Mouse (Mus musculus) heart, postnatal 0 days (tissue): ENCODE results near the gene Efnb2. TPM values are rescaled to one million over a fixed set of nuclear protein-coding genes. Genes with fewer than 3 reads are reported as not detected.

Experiments
- ATAC-seq: fragments of 200-750 bp; cut with Nextera tagmentation; 2 replicates; pipeline ENCODE4 v1.8.0; 2017; ENCODE audit warnings: low read depth, moderate number of reproducible peaks, moderate library complexity; ENCODE audit not compliant: insufficient read depth
- DNase-seq: peaks from one replicate; pipeline ENCODE4 v3.0.0-alpha.2; 2016; ENCODE audit warnings: low spot score
- H3K27ac ChIP-seq: fragments of 300-500 bp; sonication (generic); 2 replicates; pipeline ENCODE4 v1.5.1; 2014; ENCODE audit warnings: low read depth, mild to moderate bottlenecking
- H3K27me3 ChIP-seq: fragments of 300-500 bp; sonication (generic); 2 replicates; pipeline ENCODE4 v1.6.1; 2014; ENCODE audit warnings: low read length, mixed read lengths; ENCODE audit not compliant: control insufficient read depth, insufficient read depth
- H3K36me3 ChIP-seq: fragments of 300-500 bp; sonication (generic); replicated peaks from 2 replicates; pipeline ENCODE4 v1.6.1; 2014; ENCODE audit warnings: low read length, mixed read lengths; ENCODE audit not compliant: control insufficient read depth, insufficient read depth
- H3K4me1 ChIP-seq: fragments of 300-500 bp; sonication (generic); 2 replicates; pipeline ENCODE4 v1.6.1; 2014; ENCODE audit warnings: antibody characterized with exemption; ENCODE audit not compliant: control insufficient read depth, insufficient read depth
- H3K4me2 ChIP-seq: fragments of 300-500 bp; sonication (generic); 2 replicates; pipeline ENCODE4 v1.6.1; 2014; ENCODE audit warnings: low read depth, mild to moderate bottlenecking, low read length, moderate library complexity
- H3K4me3 ChIP-seq: fragments of 300-500 bp; sonication (generic); 2 replicates; pipeline ENCODE4 v1.5.1; 2014; ENCODE audit warnings: low read depth, low read length
- H3K9ac ChIP-seq: fragments of 300-500 bp; sonication (generic); replicated peaks from 2 replicates; pipeline ENCODE4 v1.6.1; 2014; ENCODE audit warnings: low read depth, low read length, mixed read lengths
- H3K9me3 ChIP-seq: fragments of 300-500 bp; sonication (generic); replicated peaks from 2 replicates; pipeline ENCODE4 v1.6.1; 2016; ENCODE audit warnings: low read length; ENCODE audit not compliant: control insufficient read depth
- CTCF ChIP-seq: IDR thresholded peaks from 2 replicates; pipeline ENCODE4 v1.5.1; 2016; ENCODE audit warnings: antibody characterized with exemption, control low read depth, low read depth
- EP300 ChIP-seq: IDR thresholded peaks from 2 replicates; pipeline ENCODE4 v1.6.1; 2016; ENCODE audit warnings: antibody characterized with exemption, low read depth
- WGBS: fragments of 180-500 bp; shearing (Covaris S2); extraction: QIAGEN DNeasy Blood & Tissue Kit; methylation state at CpG from one replicate; pipeline ENCODE4 v1.1.7; 2014; 5-methylcytosine and 5-hydroxymethylcytosine counted together
- microRNA-seq: library from miRNA; unstranded; fragments of <30 nt; microRNA quantifications from one replicate; pipeline ENCODE4, GENCODE M21; 2016
- polyA plus RNA-seq: library from polyadenylated mRNA; unstranded; fragments of >200 nt; fragmentation: Nextera tagmentation; extraction: Ambion mirVana; gene quantifications from 2 replicates; pipeline ENCODE4 v1.2.1, GENCODE M21; 2015
- total RNA-seq: library from RNA; depleted of rRNA; stranded (reverse); fragments of >200 nt; gene quantifications from 2 replicates; pipeline ENCODE4 v1.2.3, GENCODE M21; 2014; ENCODE audit warnings: low replicate concordance; rRNA removed

Gene Efnb2
- total and polyA plus RNA-seq, 2 experiments from 2014 or later = 6.2 to 13.8 TPM

DNA sequence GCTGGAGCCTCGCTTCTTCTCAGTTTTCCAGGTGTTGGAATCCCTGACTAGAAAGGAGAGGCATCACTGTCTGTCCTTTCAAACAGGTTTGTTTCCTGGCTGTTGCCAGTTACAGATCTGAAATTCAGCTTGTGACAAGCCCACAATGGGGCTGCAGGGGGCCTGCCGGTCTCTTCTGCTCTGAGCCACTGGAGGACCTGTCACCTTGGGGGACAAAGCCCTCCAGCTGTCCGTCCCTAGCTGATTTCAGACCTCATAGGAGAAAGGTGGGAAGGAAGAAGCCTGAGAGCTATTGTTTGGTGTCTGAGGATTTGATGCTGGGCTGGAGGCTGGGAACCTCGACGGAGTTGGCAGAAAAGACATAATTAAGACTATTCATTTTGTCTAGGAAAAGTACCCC lies 88.8 kb downstream of the Efnb2 start:
- H3K4me1 ChIP-seq = no peaks in the 10 kb centered on the region
- H3K27me3 ChIP-seq = no peaks in the 10 kb centered on the region
- no peak overlapping the region for H3K4me2 ChIP-seq
- TF ChIP-seq EP300 (no peak), CTCF (no peak)
- no peak overlapping the region for H3K9ac ChIP-seq
- DNase-seq (no peak), ATAC-seq (no peak)
- no peak overlapping the region for H3K27ac ChIP-seq
- H3K9me3 ChIP-seq = no peaks in the 10 kb centered on the region
- no peaks in the 10 kb centered on the region for H3K36me3 ChIP-seq
- no peak overlapping the region for H3K4me3 ChIP-seq
- 48% methylated on average over 5 of the region's 5 CpGs for WGBS

- DNase-seq = no peak
- no peak for TF ChIP-seq CTCF
- no peak for TF ChIP-seq EP300
- no peaks in the 10 kb centered on the region for H3K27me3 ChIP-seq
- H3K4me3 ChIP-seq = no peak overlapping the region
- H3K9me3 ChIP-seq = no peaks in the 10 kb centered on the region
- 86% methylated on average over 7 of the region's 7 CpGs for WGBS
- no peak overlapping the region for H3K27ac ChIP-seq
- H3K4me1 ChIP-seq = no peaks in the 10 kb centered on the region
- H3K4me2 ChIP-seq = no peak overlapping the region
- no peaks in the 10 kb centered on the region for H3K36me3 ChIP-seq
- ATAC-seq = no peak
- H3K9ac ChIP-seq = no peak overlapping the region
These were observed 89.3 kb downstream of the Efnb2 start for GRCm38 (mm10) chr8:8571625-8572215.

GRCm38 (mm10) chr8:8569280-8569679 lies 91.8 kb downstream of the Efnb2 start:
- DNase-seq (no peak), ATAC-seq (no peak)
- Histone ChIP-seq H3K4me2 (no peak overlapping the region), H3K4me3 (no peak overlapping the region), H3K36me3 (no peaks in the 10 kb centered on the region), H3K9ac (no peak overlapping the region), H3K27me3 (no peaks in the 10 kb centered on the region), H3K9me3 (no peaks in the 10 kb centered on the region), H3K4me1 (no peaks in the 10 kb centered on the region), H3K27ac (no peak overlapping the region)
- 85% methylated on average over 10 of the region's 10 CpGs for WGBS
- no peak for TF ChIP-seq CTCF
- no peak for TF ChIP-seq EP300

DNA sequence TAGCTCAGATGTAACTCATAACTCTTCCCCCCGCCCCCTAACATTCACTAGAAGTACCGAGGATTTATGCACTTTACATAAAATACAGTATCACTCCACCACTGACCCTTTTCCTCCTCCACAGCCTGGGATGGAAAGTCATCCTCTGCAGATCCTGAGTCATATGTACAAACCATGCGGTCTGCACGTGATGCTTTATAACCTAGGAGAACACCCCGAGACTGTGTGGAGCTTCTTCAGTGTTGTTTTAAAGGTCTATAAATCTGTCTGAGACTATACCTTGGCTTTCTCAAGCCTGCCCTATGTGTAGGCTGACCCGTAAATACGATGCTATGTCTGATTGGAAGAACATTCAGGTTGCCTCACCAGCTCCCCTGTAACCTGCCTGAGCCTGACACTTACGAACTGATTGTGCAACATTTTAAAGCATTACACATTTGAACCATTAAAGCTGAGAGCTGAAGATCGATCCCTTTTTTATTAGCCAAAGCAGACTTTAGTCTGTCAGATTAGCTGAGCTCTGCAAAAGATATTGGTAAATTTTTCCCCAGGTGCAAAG lies 92.7 kb downstream of the Efnb2 start:
- Histone ChIP-seq H3K4me1 (no peaks in the 10 kb centered on the region), H3K9ac (no peak overlapping the region), H3K9me3 (no peaks in the 10 kb centered on the region), H3K36me3 (no peaks in the 10 kb centered on the region), H3K27me3 (no peaks in the 10 kb centered on the region), H3K4me3 (no peak overlapping the region), H3K27ac (no peak overlapping the region), H3K4me2 (no peak overlapping the region)
- 87% methylated on average over 9 of the region's 9 CpGs for WGBS
- no peak for ATAC-seq
- DNase-seq = no peak
- TF ChIP-seq CTCF = no peak
- no peak for TF ChIP-seq EP300

Small RNA genes lying within 50 kb of the gene (microRNA-seq; reads per million reads assigned to microRNA genes)
- gene Mir7654 = 3.0 reads per million, percentile 15 among the genes with 10 or more reads in this experiment

Other genes with a start within 250 kb of the Efnb2 start
- gene Arglu1, start 29.3 kb upstream of the Efnb2 start, total RNA-seq = 35.7 and 38.6 TPM in 2 replicates
- 62.6 and 68.0 TPM in 2 replicates for gene Arglu1, start 29.3 kb upstream of the Efnb2 start, polyA plus RNA-seq